Mouse (Mus musculus): ENCODE results near the gene Fabp3.

Fabp3 gene

GRCm38 (mm10) chr4:130295047-130295745 lies 13.2 kb upstream of the Fabp3 start:
- peak in 1 of 2 experiments; percentile 28 for DNase-seq

GRCm38 (mm10) chr4:130296243-130296965 lies 12.0 kb upstream of the Fabp3 start:
- DNase-seq: peak in 1 of 2 experiments; percentile 14

DNA sequence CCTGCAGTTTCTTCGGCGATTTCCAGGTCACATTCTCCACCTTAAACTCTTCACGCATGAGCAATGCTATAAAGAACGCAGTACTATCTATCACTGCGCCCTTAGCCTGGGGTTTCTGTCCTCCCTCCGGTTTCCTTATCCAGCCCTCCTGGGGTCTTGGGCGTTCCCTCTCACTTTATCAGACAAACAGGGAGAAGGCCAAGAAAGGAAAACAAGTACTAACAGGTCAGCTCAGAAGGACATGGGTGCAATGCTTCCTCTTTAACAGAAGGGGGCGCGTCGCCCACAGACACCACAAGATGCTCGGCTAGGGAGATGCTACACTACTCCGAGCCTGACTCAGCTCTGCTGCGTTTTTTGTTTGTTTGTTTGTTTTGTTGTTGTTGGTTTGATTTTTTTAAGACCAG lies 11.3 kb upstream of the Fabp3 start:
- DNase-seq: peak in 1 of 2 experiments; percentile 33

DNA sequence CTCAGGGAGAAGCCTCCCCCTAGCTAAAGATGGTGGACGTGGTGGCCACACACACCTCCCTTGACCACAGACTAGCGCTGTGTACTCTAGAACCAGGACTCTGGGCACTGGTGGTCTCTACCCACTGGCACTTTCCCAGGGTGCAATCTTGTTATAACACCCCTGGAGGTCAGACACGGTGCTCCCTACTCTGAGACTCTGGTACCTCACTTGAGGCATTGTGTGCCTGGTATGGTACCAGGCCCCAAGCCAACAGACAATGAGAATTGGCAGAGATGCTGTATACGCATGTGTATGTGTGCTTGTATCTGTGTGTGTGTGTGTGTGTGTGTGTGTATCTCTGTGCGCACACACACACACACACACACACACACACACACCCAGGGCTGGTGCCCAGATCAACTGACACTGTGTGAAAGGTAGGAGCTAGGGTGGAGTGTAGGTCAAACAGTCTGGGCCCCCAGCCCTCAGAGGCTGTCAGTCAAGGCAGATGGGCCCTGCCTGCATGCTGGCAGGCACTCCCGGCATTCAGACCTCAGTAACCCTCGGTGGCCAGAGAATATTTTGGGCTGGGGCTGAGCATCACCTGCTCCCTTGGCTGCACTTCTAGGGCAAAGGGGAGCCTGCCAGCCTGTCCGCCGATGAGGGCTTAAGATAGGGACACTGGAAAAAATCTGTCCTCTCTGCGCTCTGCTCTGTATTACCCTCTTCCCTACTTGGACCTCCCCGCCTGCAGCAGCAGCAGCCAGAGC lies 9.3 kb upstream of the Fabp3 start:
- peak in 1 of 2 experiments; percentile 51 for DNase-seq

DNA sequence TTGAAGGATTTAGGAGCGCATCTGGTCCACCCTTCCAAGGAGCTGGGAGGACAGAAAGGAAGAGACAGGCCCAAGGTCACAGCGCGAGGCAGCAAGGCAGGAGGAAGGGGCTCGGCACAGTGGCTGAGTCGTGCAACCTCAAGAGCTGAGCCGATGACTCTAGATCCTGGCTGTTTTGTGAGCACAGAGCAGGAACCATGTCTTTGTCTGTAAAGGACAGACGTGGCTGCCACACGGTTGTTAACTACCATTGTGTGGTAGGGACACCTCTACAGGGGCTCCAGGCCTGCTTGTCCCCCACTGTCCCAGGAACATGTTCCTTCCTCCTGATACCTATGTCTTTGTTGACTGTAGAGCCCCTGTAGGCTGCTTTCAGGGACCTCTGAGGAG lies 8.8 kb upstream of the Fabp3 start:
- DNase-seq: no peak

DNA sequence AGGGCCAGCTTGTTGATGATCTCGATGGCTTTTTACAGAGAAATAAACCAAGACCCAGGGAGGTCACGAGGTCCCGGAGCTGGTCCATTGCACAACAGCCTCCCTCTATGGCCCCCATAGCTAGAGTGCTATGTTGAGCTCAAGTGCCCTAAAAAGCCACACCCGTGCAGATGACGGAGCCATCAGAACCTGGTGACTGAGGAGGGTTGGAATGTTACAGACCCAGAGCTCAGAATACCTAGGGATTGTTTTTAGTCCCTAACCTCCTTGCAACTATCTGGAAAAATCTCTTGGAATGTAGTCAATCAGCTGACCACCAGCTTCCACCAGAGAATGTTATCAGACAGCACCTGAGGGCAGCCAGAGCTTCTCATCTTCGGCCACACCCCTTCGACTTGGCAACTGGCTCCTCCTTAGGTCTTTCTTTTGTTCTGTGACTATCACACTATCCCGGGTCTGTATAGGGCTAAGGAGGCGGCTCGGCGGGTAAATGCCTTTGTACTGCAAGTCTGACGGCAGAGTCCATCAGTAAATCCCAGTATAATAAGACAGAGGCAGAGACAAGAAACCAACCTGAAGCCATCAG lies 6.0 kb upstream of the Fabp3 start:
- DNase-seq: peak in 1 of 2 experiments; percentile 16

DNA sequence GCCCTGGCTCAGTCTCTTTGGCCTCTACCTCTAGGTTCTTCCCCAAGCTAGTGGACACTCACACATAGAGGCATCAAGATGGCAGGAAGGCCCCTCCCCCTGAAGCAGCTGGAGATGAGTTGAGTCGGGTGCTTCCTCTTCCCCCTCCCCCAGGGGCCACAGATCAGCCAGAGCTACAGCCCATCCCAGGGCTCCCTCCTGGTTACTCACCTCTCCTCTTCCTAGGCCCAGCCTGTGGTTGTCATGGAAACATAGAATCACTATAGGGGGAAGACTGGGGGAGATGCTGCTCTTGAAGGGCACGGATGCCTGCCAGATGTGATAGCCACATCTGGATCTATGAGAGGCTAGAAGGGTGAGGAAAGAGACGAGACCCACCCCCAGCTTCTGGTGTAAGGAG lies 3.6 kb upstream of the Fabp3 start:
- peak in 1 of 2 experiments; percentile 16 for DNase-seq

DNA sequence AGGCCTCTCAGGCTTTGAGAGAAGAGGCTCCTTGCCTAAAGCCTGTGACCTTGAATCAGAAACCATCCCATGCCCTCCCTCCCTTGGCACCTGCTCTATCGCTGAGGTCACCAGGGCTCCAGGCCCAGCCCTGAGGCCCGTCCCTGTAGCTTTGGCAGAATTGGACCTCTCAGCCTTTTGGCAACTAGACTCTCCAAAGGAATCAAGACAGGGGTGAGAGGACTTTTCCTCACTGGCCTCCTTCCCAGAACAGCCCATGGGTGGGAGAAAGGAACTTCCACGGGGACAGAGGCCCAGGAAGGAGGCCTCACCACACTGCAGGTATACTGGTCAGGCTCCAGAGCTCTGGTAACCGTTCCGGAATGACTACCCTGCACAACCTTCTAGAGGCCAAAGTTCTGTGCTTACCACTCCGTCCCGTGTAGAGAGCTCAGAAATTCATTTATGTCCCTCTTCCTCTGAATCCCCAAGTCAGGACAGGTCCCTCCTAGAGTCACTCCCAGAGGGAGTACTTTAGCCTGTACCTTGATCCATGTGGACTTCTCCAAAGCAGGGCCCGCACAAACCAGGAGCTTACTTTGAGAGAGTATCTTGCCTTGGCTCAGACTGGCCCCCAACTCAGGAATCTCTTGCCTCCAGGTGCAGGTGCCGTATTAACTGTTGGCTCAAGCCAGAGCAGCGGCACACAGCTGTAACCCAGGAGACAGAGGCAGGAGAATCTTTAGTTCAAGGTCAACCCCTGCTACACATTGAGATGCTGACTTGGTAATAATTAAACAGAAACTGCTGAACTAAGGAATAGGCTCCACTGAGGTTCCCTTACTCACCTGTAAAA lies 1.4 kb upstream of the Fabp3 start:
- DNase-seq: peak; percentile 58 to 84

GRCm38 (mm10) chr4:130307851-130308230 lies 554 bp upstream of the Fabp3 start:
- DNase-seq: peak; percentile 87 to 97

DNA sequence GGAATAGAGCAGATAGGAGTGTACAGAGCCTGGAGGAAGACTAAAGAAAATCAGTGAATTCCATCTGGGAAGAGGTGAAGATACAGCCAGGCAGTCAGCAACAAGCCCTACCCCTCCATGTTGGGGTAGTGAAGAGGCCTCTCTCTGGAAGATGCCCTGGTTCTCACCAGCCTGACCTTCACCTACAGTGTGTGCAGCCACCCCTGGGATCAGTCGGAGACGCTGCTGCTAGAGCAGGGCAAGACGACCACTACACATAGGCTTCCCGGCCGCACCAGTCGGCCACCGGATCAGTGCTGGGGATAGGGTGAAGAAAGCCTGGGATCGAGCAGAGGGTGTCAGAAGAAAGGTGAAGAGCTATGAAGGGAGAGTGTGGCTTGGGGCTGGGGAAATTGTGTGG lies 859 bp downstream of the Fabp3 start:
- DNase-seq: peak in 1 of 2 experiments; percentile 47

DNA sequence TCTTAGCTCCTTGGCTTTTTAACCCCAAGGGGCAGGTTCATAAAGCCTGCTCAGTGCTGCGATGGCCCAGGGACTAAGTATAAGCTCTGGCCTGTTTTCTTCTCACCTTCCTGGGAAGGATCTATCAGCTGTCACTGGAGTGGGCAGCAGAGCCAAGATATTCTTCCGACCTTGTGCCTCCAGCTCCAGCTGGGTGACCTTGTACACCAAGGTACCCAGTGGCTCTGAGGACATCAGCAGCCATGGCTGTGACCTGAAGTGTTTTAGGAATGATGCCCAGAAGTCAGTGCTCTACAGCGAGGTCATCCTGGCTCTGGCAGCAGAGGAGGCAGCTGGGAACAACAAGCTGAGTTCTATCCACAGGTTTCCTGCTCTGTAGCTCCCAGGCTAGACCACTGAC lies 4.1 kb downstream of the Fabp3 start:
- DNase-seq: peak in 1 of 2 experiments; percentile 44

DNA sequence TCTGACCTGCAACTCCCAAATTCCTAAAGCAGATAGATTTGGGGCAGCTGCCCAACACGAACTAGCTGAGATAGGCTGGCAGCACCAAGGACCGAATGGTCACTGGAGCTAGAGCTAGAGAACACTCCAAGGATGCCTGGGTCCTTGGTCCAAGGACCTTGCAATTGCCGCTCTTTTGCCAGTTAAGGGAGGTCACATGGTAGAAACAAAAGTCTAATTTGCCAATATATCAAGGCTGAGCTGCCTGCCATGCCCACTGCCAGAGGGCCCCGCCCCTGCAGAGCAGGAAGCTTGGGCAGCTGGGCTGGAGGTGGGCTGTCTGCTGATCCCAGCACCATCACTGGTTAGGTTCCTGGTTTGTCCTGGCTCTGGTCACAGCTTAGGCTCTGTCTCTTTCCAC lies 5.2 kb downstream of the Fabp3 start:
- no peak for DNase-seq

- DNase-seq: peak; percentile 86
Measured at GRCm38 (mm10) chr4:130315771-130316527, 7.6 kb downstream of the Fabp3 start.

DNA sequence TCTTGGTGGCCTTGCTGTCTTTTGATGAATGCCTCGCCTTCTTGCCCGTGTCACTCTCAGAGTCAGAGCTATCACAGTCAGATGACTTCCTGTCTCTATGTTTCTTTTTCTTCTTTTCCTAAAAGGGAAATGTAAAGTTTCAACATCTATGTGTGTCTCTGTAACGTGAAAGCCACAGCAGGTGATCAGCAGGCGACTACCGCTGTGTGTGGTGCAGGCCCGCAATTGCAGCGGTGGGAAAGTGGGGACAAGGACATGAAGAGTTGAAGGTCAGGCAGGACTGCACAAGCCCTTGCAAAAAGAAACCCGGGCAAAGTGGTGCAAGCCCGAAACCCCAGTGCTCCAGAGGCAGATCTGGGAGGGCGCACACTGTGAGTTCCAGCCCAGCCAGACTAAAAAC lies 8.3 kb downstream of the Fabp3 start:
- peak in 1 of 2 experiments; percentile 47 for DNase-seq

DNA sequence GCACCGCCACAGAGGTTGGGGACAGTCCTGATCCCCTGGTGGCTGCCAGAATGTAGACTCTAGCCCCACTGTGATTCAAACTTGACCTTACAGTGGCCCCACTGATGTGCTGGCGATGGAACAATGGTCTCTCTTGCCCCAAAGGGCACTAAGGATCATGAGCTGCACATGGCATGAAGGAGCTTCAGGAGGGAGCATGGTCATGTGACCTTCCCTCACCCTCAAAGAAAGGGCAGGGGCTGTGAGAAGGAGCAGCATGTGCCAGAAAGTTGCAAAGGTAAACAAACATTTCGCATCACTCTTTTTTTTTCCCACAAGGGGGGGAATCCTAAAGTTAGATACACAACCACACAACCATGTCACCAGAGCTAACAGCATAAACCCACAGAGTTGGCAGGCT lies 9.7 kb downstream of the Fabp3 start:
- DNase-seq: peak; percentile 38 to 73

- DNase-seq: no peak
Measured at GRCm38 (mm10) chr4:130319564-130319963, 11.2 kb downstream of the Fabp3 start.

- DNase-seq: no peak
Measured at GRCm38 (mm10) chr4:130321640-130322039, 13.2 kb downstream of the Fabp3 start.

GRCm38 (mm10) chr4:130322567-130322966 lies 14.2 kb downstream of the Fabp3 start:
- DNase-seq: no peak

GRCm38 (mm10) chr4:130323165-130323564 lies 14.8 kb downstream of the Fabp3 start:
- no peak for DNase-seq

DNA sequence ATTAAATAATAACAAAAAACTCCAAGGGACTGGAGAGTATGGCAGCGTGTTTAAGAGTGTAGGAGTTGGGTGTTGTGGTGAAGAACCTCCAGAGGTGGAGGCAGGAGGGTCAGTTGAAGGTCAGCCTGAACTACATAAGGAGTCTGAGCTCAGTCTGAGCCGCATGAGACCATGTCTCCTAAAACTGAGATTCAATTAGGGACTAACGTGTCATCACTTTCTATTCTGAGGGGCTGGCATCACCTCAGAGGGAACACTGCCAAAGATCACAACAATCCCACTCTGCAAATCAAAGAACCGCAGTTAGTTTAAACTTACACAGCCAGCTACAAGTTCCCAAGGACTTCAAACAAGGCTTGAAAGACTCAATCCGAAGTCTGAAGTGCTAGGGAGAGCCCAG lies 15.2 kb downstream of the Fabp3 start:
- no peak for DNase-seq

DNA sequence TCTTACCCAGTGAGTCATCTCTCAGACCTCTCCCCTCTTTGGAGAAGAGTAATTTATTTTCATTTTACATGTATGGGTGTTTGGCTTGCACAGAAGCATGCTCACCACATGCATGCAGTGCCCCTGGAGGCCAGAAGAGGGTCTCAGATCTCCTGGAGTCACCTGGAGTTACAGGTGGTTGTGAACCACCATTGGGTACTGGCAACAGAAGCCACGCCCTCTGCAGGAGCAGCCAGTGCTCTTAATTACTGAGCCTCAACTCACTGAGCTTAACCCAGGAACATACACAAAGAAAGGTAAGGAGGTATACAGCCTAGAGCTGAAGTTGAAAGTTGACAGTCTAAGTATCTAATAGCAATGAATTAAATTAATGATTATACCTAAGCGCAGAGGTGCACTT lies 17.1 kb downstream of the Fabp3 start:
- DNase-seq: no peak

GRCm38 (mm10) chr4:130327366-130327765 lies 19.0 kb downstream of the Fabp3 start:
- DNase-seq: peak; percentile 38 to 63

All from kidney, postnatal 25 days (tissue).